Mouse (Mus musculus): ENCODE results near the gene Kctd4. TPM values are rescaled to one million over a fixed set of nuclear protein-coding genes. Genes with fewer than 3 reads are reported as not detected.
A peak's percentile ranks its signal among the peaks of the same experiment; 100 is the strongest.

Kctd4 gene
- polyA plus RNA-seq, 1 experiment from 2014 or later: 10.8 TPM

DNA sequence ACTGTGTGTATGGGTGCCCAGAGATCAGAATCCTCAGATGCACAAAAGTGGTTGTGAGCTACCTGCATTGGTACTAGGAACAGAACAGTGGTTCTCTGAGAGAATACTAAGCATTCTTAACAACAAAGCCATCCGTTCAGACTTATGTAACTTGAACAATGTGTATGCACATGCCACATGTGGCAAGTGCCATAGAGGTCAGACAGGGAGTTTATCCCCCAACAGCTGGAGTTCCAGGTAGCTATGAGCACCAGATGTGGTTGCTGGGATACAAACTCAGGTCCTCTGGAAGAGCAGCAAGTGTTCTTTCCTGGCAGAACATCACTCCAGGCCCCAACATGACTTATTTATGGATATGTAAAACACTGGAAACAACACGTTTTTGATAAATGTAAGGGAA lies 1.8 kb upstream of the Kctd4 start:
- H3K9me3 ChIP-seq (replicated peaks): no peaks in the 10 kb centered on the region
- ATAC-seq (ENCODE audit: low FRiP score): no peak
- 62% methylated on average over 2 of the region's 2 CpGs for WGBS
- H3K4me2 ChIP-seq: no peak overlapping the region
- H3K36me3 ChIP-seq: no peaks in the 10 kb centered on the region
- no peaks in the 10 kb centered on the region for H3K4me1 ChIP-seq
- no peak overlapping the region for H3K9ac ChIP-seq (replicated peaks)
- H3K27me3 ChIP-seq (replicated peaks): no peaks in the 10 kb centered on the region
- H3K27ac ChIP-seq (replicated peaks): no peak overlapping the region
- H3K4me3 ChIP-seq (replicated peaks): no peak overlapping the region

DNA sequence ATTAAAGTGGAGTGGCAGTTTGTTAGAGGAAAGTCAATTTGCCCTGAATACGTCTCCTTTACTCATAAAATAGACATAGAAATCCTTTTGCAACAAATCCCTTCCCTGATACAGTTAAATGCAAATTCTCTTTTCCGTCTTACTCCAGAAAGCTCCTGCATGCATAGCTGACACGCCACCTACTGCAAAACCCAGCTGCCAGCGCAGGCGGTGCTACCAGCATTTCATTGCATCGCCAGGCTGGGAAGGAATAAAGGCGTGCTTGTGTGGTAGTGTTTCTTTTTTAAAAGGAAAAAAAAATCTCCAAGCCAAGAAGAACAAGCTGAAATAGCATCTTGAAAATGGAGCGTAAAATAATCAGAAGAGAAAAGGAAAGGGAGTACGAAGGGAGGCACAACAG lies 7.4 kb downstream of the Kctd4 start:
- peak; percentile 81; the same call in 1 of the 2 replicates for ATAC-seq (ENCODE audit: low FRiP score)
- Histone ChIP-seq H3K9me3 (replicated peaks) (no peaks in the 10 kb centered on the region), H3K4me1 (peaks cover 13% of the 10 kb centered on the region), H3K36me3 (no peaks in the 10 kb centered on the region), H3K4me3 (replicated peaks) (peak overlapping the region; percentile 40), H3K27ac (replicated peaks) (peak overlapping the region; percentile 72), H3K9ac (replicated peaks) (peak overlapping the region; percentile 47), H3K27me3 (replicated peaks) (no peaks in the 10 kb centered on the region), H3K4me2 (peak overlapping the region; percentile 52)
- WGBS: 31% methylated on average over 9 of the region's 9 CpGs

DNA sequence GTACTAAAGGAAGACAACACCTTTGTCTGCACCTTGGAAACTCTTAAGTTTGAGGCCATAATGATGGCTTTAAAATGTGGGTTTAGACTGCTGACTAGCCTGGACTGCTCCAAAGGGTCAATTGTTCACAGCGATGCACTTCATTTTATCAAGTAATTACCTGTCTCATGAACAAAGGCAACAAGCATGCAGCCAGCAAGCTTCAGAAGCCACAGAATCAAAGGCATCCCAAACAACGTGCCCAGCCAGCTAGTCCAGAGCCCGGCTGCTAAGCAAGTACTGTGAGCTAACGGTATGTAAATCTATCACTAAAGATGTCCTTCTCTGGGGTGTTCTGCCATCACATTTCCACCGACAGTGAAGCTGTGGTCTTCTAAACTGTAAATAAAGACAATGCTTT lies 8.4 kb downstream of the Kctd4 start:
- Histone ChIP-seq H3K9ac (replicated peaks) (peak overlapping the region; percentile 47; the same call in 1 of the 2 replicates), H3K36me3 (no peaks in the 10 kb centered on the region), H3K4me3 (replicated peaks) (peak overlapping the region; percentile 40), H3K27me3 (replicated peaks) (no peaks in the 10 kb centered on the region), H3K4me1 (peaks cover 17% of the 10 kb centered on the region), H3K27ac (replicated peaks) (peak overlapping the region; percentile 72), H3K9me3 (replicated peaks) (no peaks in the 10 kb centered on the region), H3K4me2 (peak overlapping the region; percentile 52)
- 14% methylated on average over 5 of the region's 5 CpGs for WGBS
- ATAC-seq (ENCODE audit: low FRiP score): 0 out of 2 replicates have a peak, but pooled peaks have one; percentile 42

DNA sequence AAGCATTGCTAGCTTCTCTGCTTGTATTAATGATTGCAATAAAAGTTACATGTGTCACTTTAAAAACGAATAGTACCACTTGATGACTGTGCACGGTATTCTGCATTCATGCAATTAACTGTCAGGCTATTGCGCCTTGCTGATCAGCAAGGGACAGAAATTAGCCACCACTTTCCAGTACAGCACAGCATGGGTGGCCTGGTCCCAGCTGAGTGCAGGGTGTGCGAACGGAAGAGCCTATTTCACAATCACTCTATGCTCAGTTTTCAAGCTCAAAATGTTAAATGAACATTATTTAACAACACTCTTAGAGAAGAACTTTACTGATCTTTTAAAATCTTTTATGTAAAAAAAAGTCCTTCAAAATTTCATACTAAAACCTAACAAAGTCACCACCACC lies 9.2 kb downstream of the Kctd4 start:
- peaks cover 17% of the 10 kb centered on the region for H3K4me1 ChIP-seq
- H3K27ac ChIP-seq (replicated peaks): no peak overlapping the region
- ATAC-seq (ENCODE audit: low FRiP score): no peak
- no peaks in the 10 kb centered on the region for H3K9me3 ChIP-seq (replicated peaks)
- H3K36me3 ChIP-seq: no peaks in the 10 kb centered on the region
- H3K27me3 ChIP-seq (replicated peaks): no peaks in the 10 kb centered on the region
- WGBS: 23% methylated on average over 5 of the region's 5 CpGs
- no peak overlapping the region for H3K9ac ChIP-seq (replicated peaks)
- H3K4me3 ChIP-seq (replicated peaks): peak overlapping the region; percentile 40
- H3K4me2 ChIP-seq: peak overlapping the region; percentile 52

DNA sequence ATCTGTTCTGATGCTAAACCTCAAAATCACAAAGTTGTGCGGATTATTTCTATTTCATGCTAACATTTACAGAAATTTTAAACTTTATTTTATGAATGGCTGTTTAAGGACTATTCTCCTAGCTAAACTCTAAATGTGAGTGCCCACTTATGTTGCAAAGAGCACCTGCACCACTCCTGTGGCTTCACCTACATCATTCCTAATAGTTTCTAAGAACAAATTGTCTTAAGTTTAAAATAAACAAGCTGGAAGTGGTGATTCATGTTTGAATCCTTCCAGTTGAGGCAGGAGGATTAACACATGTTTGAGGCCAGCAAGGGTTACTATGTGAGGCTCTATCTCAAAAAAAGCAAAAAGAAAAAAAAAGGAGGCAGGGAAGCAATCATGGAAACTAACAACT lies 9.6 kb downstream of the Kctd4 start:
- no peaks in the 10 kb centered on the region for H3K9me3 ChIP-seq (replicated peaks)
- H3K9ac ChIP-seq (replicated peaks): no peak overlapping the region
- no peaks in the 10 kb centered on the region for H3K27me3 ChIP-seq (replicated peaks)
- peak overlapping the region; percentile 52 for H3K4me2 ChIP-seq
- no peak overlapping the region for H3K27ac ChIP-seq (replicated peaks)
- no peak for ATAC-seq (ENCODE audit: low FRiP score)
- H3K4me3 ChIP-seq (replicated peaks): peak overlapping the region; percentile 13
- WGBS: 96% methylated on average over 1 of the region's 1 CpGs
- no peaks in the 10 kb centered on the region for H3K36me3 ChIP-seq
- peaks cover 17% of the 10 kb centered on the region for H3K4me1 ChIP-seq

DNA sequence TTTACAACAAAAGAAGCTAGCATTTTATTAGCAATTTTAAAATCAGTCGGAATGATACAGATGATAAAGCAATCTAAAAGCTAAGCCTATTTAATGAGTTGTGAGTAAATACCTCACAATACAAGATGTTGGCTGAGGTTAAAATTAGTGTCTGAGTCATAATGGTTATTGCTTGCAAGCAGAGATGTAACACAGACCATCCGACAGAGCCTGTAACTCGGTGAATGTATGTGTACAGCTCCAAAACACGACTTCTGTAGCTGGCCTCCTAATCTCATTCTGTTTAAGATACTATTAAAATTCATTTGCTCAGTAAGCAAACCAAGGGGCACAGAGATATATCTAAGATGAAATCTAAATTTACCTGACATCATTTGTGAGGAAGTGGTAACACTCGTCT lies 12.5 kb downstream of the Kctd4 start:
- Histone ChIP-seq H3K36me3 (no peaks in the 10 kb centered on the region), H3K4me2 (no peak overlapping the region), H3K4me3 (replicated peaks) (no peak overlapping the region), H3K27me3 (replicated peaks) (no peaks in the 10 kb centered on the region), H3K4me1 (peaks cover 14% of the 10 kb centered on the region), H3K9me3 (replicated peaks) (no peaks in the 10 kb centered on the region), H3K9ac (replicated peaks) (no peak overlapping the region), H3K27ac (replicated peaks) (no peak overlapping the region)
- 63% methylated on average over 5 of the region's 5 CpGs for WGBS
- ATAC-seq (ENCODE audit: low FRiP score): no peak

DNA sequence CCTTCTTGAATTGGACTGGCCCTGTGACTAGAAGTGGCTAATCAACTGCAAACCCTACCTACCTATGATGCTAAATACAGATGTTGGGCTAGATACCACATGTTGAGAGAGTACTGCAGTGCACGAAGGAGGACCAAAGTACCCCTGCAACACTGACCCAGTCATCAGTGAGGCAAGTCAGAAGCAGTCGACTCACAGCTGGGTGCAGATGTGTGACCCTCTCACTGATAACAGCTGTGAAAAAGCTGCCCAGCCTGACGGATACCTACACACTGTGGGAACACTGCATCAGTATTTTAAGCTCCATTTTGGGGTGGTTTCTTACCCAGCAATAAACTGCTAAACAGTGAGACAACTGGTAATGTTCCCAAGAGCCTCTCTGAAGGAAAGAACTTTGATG lies 21.3 kb downstream of the Kctd4 start:
- H3K9ac ChIP-seq (replicated peaks): no peak overlapping the region
- H3K36me3 ChIP-seq: no peaks in the 10 kb centered on the region
- 69% methylated on average over 3 of the region's 3 CpGs for WGBS
- H3K9me3 ChIP-seq (replicated peaks): no peaks in the 10 kb centered on the region
- H3K27me3 ChIP-seq (replicated peaks): no peaks in the 10 kb centered on the region
- no peak for ATAC-seq (ENCODE audit: low FRiP score)
- H3K27ac ChIP-seq (replicated peaks): no peak overlapping the region
- no peaks in the 10 kb centered on the region for H3K4me1 ChIP-seq
- no peak overlapping the region for H3K4me2 ChIP-seq
- no peak overlapping the region for H3K4me3 ChIP-seq (replicated peaks)

DNA sequence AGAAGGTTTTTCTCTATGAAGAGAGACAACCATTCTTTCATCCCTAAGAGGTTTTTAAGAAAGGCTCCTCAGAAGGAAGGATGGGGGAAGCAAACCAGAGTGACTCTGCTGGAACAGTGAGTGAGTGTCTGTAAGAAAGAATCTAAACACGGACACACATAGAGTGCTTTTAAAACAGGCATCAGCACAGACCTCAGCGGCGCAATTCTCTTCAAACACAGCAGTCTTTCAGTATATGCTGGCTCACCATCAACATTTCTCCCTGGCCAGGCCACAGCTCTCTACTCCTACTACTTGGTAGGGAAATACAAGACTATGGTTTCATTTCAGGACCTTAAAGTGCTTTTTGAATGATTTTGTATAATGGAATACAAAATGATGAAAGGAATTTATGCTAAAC lies 26.4 kb downstream of the Kctd4 start:
- no peak for ATAC-seq (ENCODE audit: low FRiP score)
- Histone ChIP-seq H3K9me3 (replicated peaks) (no peaks in the 10 kb centered on the region), H3K4me1 (peaks cover 22% of the 10 kb centered on the region), H3K4me3 (replicated peaks) (no peak overlapping the region), H3K27ac (replicated peaks) (no peak overlapping the region), H3K4me2 (no peak overlapping the region), H3K36me3 (no peaks in the 10 kb centered on the region), H3K27me3 (replicated peaks) (no peaks in the 10 kb centered on the region), H3K9ac (replicated peaks) (no peak overlapping the region)
- WGBS: 89% methylated on average over 3 of the region's 3 CpGs

DNA sequence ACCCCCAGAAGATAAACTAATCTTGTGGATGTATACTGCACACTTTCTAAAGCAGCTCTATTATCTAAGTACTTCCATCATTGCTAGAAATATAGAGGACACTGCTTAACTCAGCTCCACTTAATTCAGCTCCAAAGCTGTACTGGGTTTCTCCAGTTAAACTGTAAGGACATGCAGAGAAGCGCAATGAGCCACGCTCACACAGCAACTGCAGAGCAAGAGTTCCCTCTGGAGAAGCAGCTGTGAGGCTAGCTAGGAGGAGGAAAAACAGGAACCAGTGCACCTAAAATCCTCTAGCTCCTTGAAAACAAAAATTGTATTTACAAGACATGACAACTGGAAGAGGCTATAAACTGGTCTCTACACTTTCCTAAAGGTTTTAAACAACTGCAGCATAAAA lies 29.1 kb downstream of the Kctd4 start:
- 0 out of 2 replicates have a peak overlapping the region, but pooled peaks have one; percentile 28 for H3K27ac ChIP-seq (replicated peaks)
- ATAC-seq (ENCODE audit: low FRiP score): no peak
- no peaks in the 10 kb centered on the region for H3K36me3 ChIP-seq
- H3K9me3 ChIP-seq (replicated peaks): no peaks in the 10 kb centered on the region
- peaks cover 26% of the 10 kb centered on the region for H3K4me1 ChIP-seq
- H3K9ac ChIP-seq (replicated peaks): no peak overlapping the region
- H3K4me3 ChIP-seq (replicated peaks): no peak overlapping the region
- H3K4me2 ChIP-seq: no peak overlapping the region
- 73% methylated on average over 2 of the region's 2 CpGs for WGBS
- H3K27me3 ChIP-seq (replicated peaks): no peaks in the 10 kb centered on the region

DNA sequence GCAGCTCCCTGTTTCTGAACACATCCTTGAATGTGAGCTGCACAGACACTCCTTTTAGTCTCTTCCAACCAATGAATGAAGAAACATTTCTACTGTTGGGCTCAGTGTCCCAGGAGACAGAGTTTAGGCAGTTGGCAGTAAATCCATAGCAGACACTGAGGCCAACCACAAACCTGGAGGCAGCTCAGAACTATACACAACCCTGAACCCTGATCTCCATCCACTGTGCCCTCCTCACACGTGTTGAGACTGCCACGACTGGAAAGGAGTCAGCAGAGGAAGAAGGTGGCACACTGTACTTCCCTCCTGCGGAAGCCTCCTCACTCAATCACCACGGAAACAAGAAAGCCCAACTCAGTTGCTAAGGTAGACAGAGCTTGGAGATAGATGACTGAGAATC lies 30.3 kb downstream of the Kctd4 start:
- H3K36me3 ChIP-seq: no peaks in the 10 kb centered on the region
- no peak overlapping the region for H3K9ac ChIP-seq (replicated peaks)
- no peak overlapping the region for H3K4me2 ChIP-seq
- H3K27me3 ChIP-seq (replicated peaks): no peaks in the 10 kb centered on the region
- ATAC-seq (ENCODE audit: low FRiP score): peak; percentile 75; the same call in 1 of the 2 replicates
- H3K4me3 ChIP-seq (replicated peaks): no peak overlapping the region
- H3K27ac ChIP-seq (replicated peaks): peak overlapping the region; percentile 63
- 51% methylated on average over 4 of the region's 4 CpGs for WGBS
- peaks cover 26% of the 10 kb centered on the region for H3K4me1 ChIP-seq
- no peaks in the 10 kb centered on the region for H3K9me3 ChIP-seq (replicated peaks)

DNA sequence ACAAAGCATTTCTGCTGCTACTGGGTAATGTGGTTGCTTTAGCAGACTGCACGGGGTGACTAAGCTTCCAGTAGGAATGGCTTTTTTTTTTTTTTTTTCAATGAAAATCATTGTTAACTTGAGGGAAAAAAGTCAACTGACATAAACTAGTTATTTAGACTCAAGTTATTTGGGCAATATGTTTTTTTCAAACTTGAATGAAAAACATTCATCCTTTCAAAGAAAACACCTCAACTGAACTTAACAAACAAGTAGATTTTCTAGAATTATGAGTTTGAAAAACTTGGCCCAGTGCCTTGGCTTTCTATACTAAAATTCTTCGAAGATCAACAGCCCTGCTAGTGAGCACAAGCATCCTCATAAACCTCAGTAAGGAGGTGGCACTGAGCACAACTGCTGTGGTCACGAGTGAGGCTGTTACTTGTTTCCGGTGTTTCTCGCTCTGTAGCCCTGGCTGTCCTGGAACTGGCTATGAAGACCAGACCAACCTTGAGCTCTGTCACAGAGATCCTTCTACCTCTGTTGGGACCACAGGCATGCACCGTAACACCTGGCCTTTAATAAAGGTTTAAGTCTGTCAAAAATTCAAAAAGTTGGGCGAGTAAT lies 32.2 kb downstream of the Kctd4 start:
- no peaks in the 10 kb centered on the region for H3K27me3 ChIP-seq (replicated peaks)
- peaks cover 26% of the 10 kb centered on the region for H3K4me1 ChIP-seq
- ATAC-seq (ENCODE audit: low FRiP score): no peak
- H3K36me3 ChIP-seq: no peaks in the 10 kb centered on the region
- no peaks in the 10 kb centered on the region for H3K9me3 ChIP-seq (replicated peaks)
- H3K4me2 ChIP-seq: no peak overlapping the region
- no peak overlapping the region for H3K4me3 ChIP-seq (replicated peaks)
- H3K9ac ChIP-seq (replicated peaks): no peak overlapping the region
- no peak overlapping the region for H3K27ac ChIP-seq (replicated peaks)
- 88% methylated on average over 7 of the region's 7 CpGs for WGBS

DNA sequence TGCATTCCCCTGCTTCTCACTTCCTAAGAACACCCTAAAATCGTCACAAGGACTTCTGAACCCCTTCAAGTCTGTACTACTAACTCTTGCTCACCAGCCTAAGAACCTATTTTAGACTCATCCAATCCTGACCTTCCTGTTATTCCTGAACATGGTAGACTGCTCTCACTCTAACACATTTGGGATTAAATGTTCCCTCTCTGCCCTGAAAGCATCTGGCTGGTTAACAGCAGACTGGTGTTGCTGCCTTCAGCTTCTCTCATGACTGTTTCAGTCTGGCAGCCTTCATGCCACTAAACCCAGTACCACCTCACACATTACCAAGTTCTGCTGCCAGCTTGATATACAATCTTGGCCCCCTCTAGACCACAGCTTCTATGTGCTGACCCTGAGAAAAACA lies 34.4 kb downstream of the Kctd4 start:
- Histone ChIP-seq H3K9ac (replicated peaks) (no peak overlapping the region), H3K36me3 (no peaks in the 10 kb centered on the region), H3K27ac (replicated peaks) (no peak overlapping the region), H3K27me3 (replicated peaks) (no peaks in the 10 kb centered on the region), H3K4me2 (no peak overlapping the region), H3K9me3 (replicated peaks) (no peaks in the 10 kb centered on the region), H3K4me3 (replicated peaks) (no peak overlapping the region), H3K4me1 (peaks cover 21% of the 10 kb centered on the region)
- no peak for ATAC-seq (ENCODE audit: low FRiP score)
- WGBS: 89% methylated on average over 1 of the region's 1 CpGs

Measured in neural tube, embryonic 15.5 days (tissue).